Mouse (Mus musculus) embryonic facial prominence, embryonic 15.5 days (tissue): ENCODE results near the gene Ss18l1. TPM values are rescaled to one million over a fixed set of nuclear protein-coding genes. Genes with fewer than 3 reads are reported as not detected.

ENCODE experiments used
- ATAC-seq: fragments of 200-750 bp; cut with Nextera tagmentation; 2 replicates; pipeline ENCODE4 v1.8.0; 2017; ENCODE audit warnings: low read depth, moderate TSS enrichment; ENCODE audit not compliant: insufficient number of reproducible peaks, low FRiP score, low TSS enrichment
- H3K27ac ChIP-seq: fragments of 300-500 bp; sonication (generic); replicated peaks from 2 replicates; pipeline ENCODE4 v1.5.1; 2015; ENCODE audit warnings: mild to moderate bottlenecking, inconsistent platforms
- H3K27me3 ChIP-seq: fragments of 300-500 bp; sonication (generic); 2 replicates; pipeline ENCODE4 v1.6.1; 2015; ENCODE audit warnings: inconsistent platforms
- H3K36me3 ChIP-seq: fragments of 300-500 bp; sonication (generic); 2 replicates; pipeline ENCODE4 v1.6.1; 2015; ENCODE audit warnings: mild to moderate bottlenecking, inconsistent platforms
- H3K4me1 ChIP-seq: fragments of 300-500 bp; sonication (generic); 2 replicates; pipeline ENCODE4 v1.6.1; 2015; ENCODE audit warnings: inconsistent platforms
- H3K4me2 ChIP-seq: fragments of 300-500 bp; sonication (generic); replicated peaks from 2 replicates; pipeline ENCODE4 v1.6.1; 2015; ENCODE audit warnings: mild to moderate bottlenecking, inconsistent platforms
- H3K4me3 ChIP-seq: fragments of 300-500 bp; sonication (generic); replicated peaks from 2 replicates; pipeline ENCODE4 v1.5.1; 2015; ENCODE audit warnings: mild to moderate bottlenecking, inconsistent platforms
- H3K9ac ChIP-seq: fragments of 300-500 bp; sonication (generic); 2 replicates; pipeline ENCODE4 v1.6.1; 2015; ENCODE audit warnings: inconsistent platforms
- H3K9me3 ChIP-seq: fragments of 300-500 bp; sonication (generic); replicated peaks from 2 replicates; pipeline ENCODE4 v1.6.1; 2016; ENCODE audit warnings: inconsistent platforms
- WGBS: fragments of 180-500 bp; shearing (Covaris S2); methylation state at CpG from one replicate; pipeline ENCODE4 v1.1.7; 2015; 5-methylcytosine and 5-hydroxymethylcytosine counted together
- polyA plus RNA-seq: library from polyadenylated mRNA; unstranded; fragments of >200 nt; fragmentation: Nextera tagmentation; extraction: Ambion mirVana; gene quantifications from 2 replicates; pipeline ENCODE4 v1.2.1, GENCODE M21; 2015

Gene Ss18l1
- polyA plus RNA-seq, 1 experiment from 2014 or later = 6.1 TPM

- Histone ChIP-seq H3K4me2 (peak overlapping the region; percentile 66), H3K27me3 (no peaks in the 10 kb centered on the region), H3K4me3 (peak overlapping the region; percentile 99; the same call in 1 of the 2 replicates), H3K4me1 (peaks cover 40% of the 10 kb centered on the region), H3K27ac (no peak overlapping the region), H3K36me3 (peaks cover 38% of the 10 kb centered on the region), H3K9ac (no peak overlapping the region), H3K9me3 (no peaks in the 10 kb centered on the region)
- 42% methylated on average over 6 of the region's 6 CpGs for WGBS
- ATAC-seq = no peak
Measured at GRCm38 (mm10) chr2:180040406-180040805, 1.9 kb upstream of the Ss18l1 start.

GRCm38 (mm10) chr2:180041577-180042255 lies 593 bp upstream of the Ss18l1 start:
- H3K36me3 ChIP-seq = peaks cover 25% of the 10 kb centered on the region
- peak overlapping the region; percentile 91 for H3K27ac ChIP-seq
- under 1% methylated on average over 66 of the region's 66 CpGs for whole genome bisulfite sequencing
- peak overlapping the region; percentile 66 for H3K4me2 ChIP-seq
- H3K4me3 ChIP-seq = peak overlapping the region; percentile 99
- H3K27me3 ChIP-seq = no peaks in the 10 kb centered on the region
- peak overlapping the region; percentile 78 for H3K9ac ChIP-seq
- H3K9me3 ChIP-seq = no peaks in the 10 kb centered on the region
- H3K4me1 ChIP-seq = peaks cover 40% of the 10 kb centered on the region
- peak; percentile 39; the same call in 1 of the 2 replicates for ATAC-seq

GRCm38 (mm10) chr2:180042858-180043515 lies 678 bp downstream of the Ss18l1 start:
- H3K4me3 ChIP-seq = peak overlapping the region; percentile 99
- under 1% methylated on average over 66 of the region's 66 CpGs for WGBS
- peak; percentile 40 for ATAC-seq

GRCm38 (mm10) chr2:180045283-180045682 lies 3.0 kb downstream of the Ss18l1 start:
- no peak overlapping the region for H3K4me2 ChIP-seq
- H3K4me3 ChIP-seq = no peak overlapping the region
- H3K27me3 ChIP-seq = no peaks in the 10 kb centered on the region
- H3K36me3 ChIP-seq = no peaks in the 10 kb centered on the region
- no peaks in the 10 kb centered on the region for H3K9me3 ChIP-seq
- H3K27ac ChIP-seq = no peak overlapping the region
- H3K4me1 ChIP-seq = peaks cover 35% of the 10 kb centered on the region
- WGBS = 41% methylated on average over 4 of the region's 4 CpGs
- no peak for ATAC-seq
- no peak overlapping the region for H3K9ac ChIP-seq

More at GRCm38 (mm10) chr2:180042858-180043515, 678 bp downstream of the Ss18l1 start:
- H3K27ac ChIP-seq = peak overlapping the region; percentile 91
- H3K27me3 ChIP-seq = no peaks in the 10 kb centered on the region
- H3K4me2 ChIP-seq = peak overlapping the region; percentile 91
- peaks cover 40% of the 10 kb centered on the region for H3K4me1 ChIP-seq
- H3K9me3 ChIP-seq = no peaks in the 10 kb centered on the region
- H3K9ac ChIP-seq = peak overlapping the region; percentile 78
- peaks cover 12% of the 10 kb centered on the region for H3K36me3 ChIP-seq

GRCm38 (mm10) chr2:180047580-180047979 lies 5.3 kb downstream of the Ss18l1 start:
- WGBS = 93% methylated on average over 3 of the region's 3 CpGs
- Histone ChIP-seq H3K9ac (no peak overlapping the region), H3K36me3 (no peaks in the 10 kb centered on the region), H3K27ac (no peak overlapping the region), H3K9me3 (no peaks in the 10 kb centered on the region), H3K27me3 (no peaks in the 10 kb centered on the region), H3K4me3 (no peak overlapping the region), H3K4me1 (peaks cover 23% of the 10 kb centered on the region), H3K4me2 (no peak overlapping the region)
- no peak for ATAC-seq

GRCm38 (mm10) chr2:180047980-180048635 lies 5.8 kb downstream of the Ss18l1 start:
- WGBS = 94% methylated on average over 18 of the region's 18 CpGs
- no peak for ATAC-seq
- no peaks in the 10 kb centered on the region for H3K27me3 ChIP-seq

GRCm38 (mm10) chr2:180050986-180051385 lies 8.7 kb downstream of the Ss18l1 start:
- 22% methylated on average over 5 of the region's 5 CpGs for WGBS
- no peak overlapping the region for H3K27ac ChIP-seq
- no peak overlapping the region for H3K4me2 ChIP-seq
- no peaks in the 10 kb centered on the region for H3K9me3 ChIP-seq
- no peak for ATAC-seq
- H3K9ac ChIP-seq = no peak overlapping the region
- H3K4me3 ChIP-seq = no peak overlapping the region
- H3K36me3 ChIP-seq = peaks cover 29% of the 10 kb centered on the region
- H3K27me3 ChIP-seq = no peaks in the 10 kb centered on the region
- no peaks in the 10 kb centered on the region; the same call in 1 of the 2 replicates for H3K4me1 ChIP-seq

More at GRCm38 (mm10) chr2:180047980-180048635, 5.8 kb downstream of the Ss18l1 start:
- Histone ChIP-seq H3K4me1 (peaks cover 22% of the 10 kb centered on the region), H3K4me2 (no peak overlapping the region), H3K9me3 (no peaks in the 10 kb centered on the region), H3K36me3 (peaks cover 3% of the 10 kb centered on the region), H3K4me3 (no peak overlapping the region), H3K9ac (no peak overlapping the region), H3K27ac (no peak overlapping the region)

GRCm38 (mm10) chr2:180051986-180052733 lies 9.9 kb downstream of the Ss18l1 start:
- WGBS = 90% methylated on average over 14 of the region's 14 CpGs

GRCm38 (mm10) chr2:180053001-180053400 lies 10.7 kb downstream of the Ss18l1 start:
- no peak for ATAC-seq
- Histone ChIP-seq H3K4me3 (no peak overlapping the region), H3K27me3 (no peaks in the 10 kb centered on the region), H3K4me2 (no peak overlapping the region), H3K9ac (no peak overlapping the region), H3K27ac (no peak overlapping the region), H3K36me3 (peaks cover 48% of the 10 kb centered on the region), H3K9me3 (no peaks in the 10 kb centered on the region), H3K4me1 (no peaks in the 10 kb centered on the region; the same call in 1 of the 2 replicates)
- 96% methylated on average over 9 of the region's 9 CpGs for WGBS

More at GRCm38 (mm10) chr2:180051986-180052733, 9.9 kb downstream of the Ss18l1 start:
- Histone ChIP-seq H3K36me3 (peaks cover 40% of the 10 kb centered on the region), H3K27ac (no peak overlapping the region), H3K9me3 (no peaks in the 10 kb centered on the region), H3K9ac (no peak overlapping the region), H3K4me3 (no peak overlapping the region), H3K4me1 (no peaks in the 10 kb centered on the region; the same call in 1 of the 2 replicates), H3K27me3 (no peaks in the 10 kb centered on the region), H3K4me2 (no peak overlapping the region)
- no peak for ATAC-seq

- H3K27me3 ChIP-seq = no peaks in the 10 kb centered on the region
- no peak overlapping the region for H3K9ac ChIP-seq
- H3K4me3 ChIP-seq = no peak overlapping the region
- H3K9me3 ChIP-seq = no peaks in the 10 kb centered on the region
- ATAC-seq = no peak
- peaks cover 63% of the 10 kb centered on the region for H3K36me3 ChIP-seq
- H3K27ac ChIP-seq = no peak overlapping the region
- H3K4me2 ChIP-seq = no peak overlapping the region
- no peaks in the 10 kb centered on the region for H3K4me1 ChIP-seq
- WGBS = 93% methylated on average over 11 of the region's 11 CpGs
Measured at GRCm38 (mm10) chr2:180063338-180064131, 21.2 kb downstream of the Ss18l1 start.
